Mouse (Mus musculus): Measurements from ENCODE around the gene Coch. TPM values are rescaled to one million over a fixed set of nuclear protein-coding genes. Genes with fewer than 3 reads are reported as not detected.

Coch gene
- polyA plus RNA-seq (2012; fragmentation: generic; extraction: Trizol): under 1 TPM in 1 of 2 experiments, not detected in 1; 0.01 TPM

GRCm38 (mm10) chr12:51593229-51594029 is at the start of gene Coch:
Gene Coch, plus strand, starts transcription at chr12:51593341.

Other genes with a start within 250 kb of the Coch start
- gene G2e3, start 245.3 kb upstream of the Coch start, polyA plus RNA-seq (2012; fragmentation: generic; extraction: Trizol): 1 to 10 TPM in 1 of 2 experiments, under 1 TPM in 1; 0.18 to 1.7 TPM
- gene Scfd1, start 215.8 kb upstream of the Coch start, polyA plus RNA-seq (2012; fragmentation: generic; extraction: Trizol): 10 to 100 TPM in 1 of 2 experiments, under 1 TPM in 1; 0.51 to 11.1 TPM
- 10 to 100 TPM in 1 of 2 experiments, 1 to 10 TPM in 1; 2.8 to 12.5 TPM for gene Ap4s1, start 97.7 kb downstream of the Coch start, polyA plus RNA-seq (2012; fragmentation: generic; extraction: Trizol)
- 1 to 10 TPM in 1 of 2 experiments, under 1 TPM in 1; 0.77 to 7.3 TPM for gene Strn3, start 98.6 kb downstream of the Coch start, polyA plus RNA-seq (2012; fragmentation: generic; extraction: Trizol)
- gene Hectd1, start 236.2 kb downstream of the Coch start, polyA plus RNA-seq (2012; fragmentation: generic; extraction: Trizol): 1 to 10 TPM in 1 of 2 experiments, under 1 TPM in 1; 0.56 to 8.5 TPM

Measured in C3H10T1/2 (cell line).